Mouse (Mus musculus): ENCODE measurements around the gene Zfp790.
A peak's percentile ranks its signal among the peaks of the same experiment; 100 is the strongest.

- no peak for TF ChIP-seq CTCF (IDR thresholded peaks at IDR 0.05; ENCODE audit: extremely low read depth, insufficient read depth, low read length)
- peak; percentile 98 for TF ChIP-seq POLR2A (IDR thresholded peaks at IDR 0.05; ENCODE audit: extremely low read depth, insufficient read depth, low read length)
Measured at GRCm38 (mm10) chr7:29859532-29860517, 43.9 kb downstream of the Zfp790 start, which contains the start of gene Zfp420.
